9 mouse cellular contexts compared by ENCODE assay signal in genomic region chr1:85928688-85929065, GRCm38 (mm10). TPM values are rescaled to one million over a fixed set of nuclear protein-coding genes. Genes with fewer than 3 reads are reported as not detected.
A peak's percentile ranks its signal among the peaks of the same experiment; 100 is the strongest.
DNase-seq lines count a peak whose midpoint lies in the region; ATAC-seq and TF ChIP-seq lines count a peak whose summit lies in the region.
"Had no signal": no experiment of that assay in that cellular context is flagged by ENCODE, and none has a peak within 500 bp of the region (broad histone marks: within the 10 kb centered on the region; RNA-seq: fewer than 3 reads in every experiment).

No protein-coding gene starts in this region.

- no peak overlapping the region for H3K27ac ChIP-seq in lung, embryonic 16.5 days (ENCODE audit: low read length)
- no peak overlapping the region for H3K27ac ChIP-seq in lung, postnatal 0 days (ENCODE audit: low read length)
- H3K27ac ChIP-seq in hindbrain, embryonic 10.5 days: peak overlapping the region; percentile 69
- peak overlapping the region; percentile 88 for H3K27ac ChIP-seq in midbrain, embryonic 14.5 days (replicated peaks; ENCODE audit: low read depth, low read length)
- H3K27ac ChIP-seq: liver, embryonic 15.5 days had no signal

- H3K36me3 ChIP-seq in lung, embryonic 16.5 days (ENCODE audit: control insufficient read depth, insufficient read depth, low read length): no peaks in the 10 kb centered on the region
- H3K36me3 ChIP-seq in lung, postnatal 0 days (ENCODE audit: insufficient read depth, low read length): no peaks in the 10 kb centered on the region
- no peaks in the 10 kb centered on the region for H3K36me3 ChIP-seq in hindbrain, embryonic 10.5 days
- no peaks in the 10 kb centered on the region for H3K36me3 ChIP-seq in midbrain, embryonic 14.5 days (ENCODE audit: control insufficient read depth, insufficient read depth, low read length)
- H3K36me3 ChIP-seq: liver, embryonic 15.5 days had no signal

- WGBS in lung, embryonic 16.5 days: 76% methylated on average over 4 of the region's 4 CpGs
- 66% methylated on average over 4 of the region's 4 CpGs for WGBS in lung, postnatal 0 days
- WGBS in hindbrain, embryonic 10.5 days: 73% methylated on average over 4 of the region's 4 CpGs
- WGBS in midbrain, embryonic 14.5 days: 55% methylated on average over 4 of the region's 4 CpGs

- H3K9me3 ChIP-seq in lung, embryonic 16.5 days (ENCODE audit: control insufficient read depth, low read length): no peaks in the 10 kb centered on the region
- no peaks in the 10 kb centered on the region for H3K9me3 ChIP-seq in lung, postnatal 0 days (ENCODE audit: low read length)
- H3K9me3 ChIP-seq in hindbrain, embryonic 10.5 days: no peaks in the 10 kb centered on the region
- H3K9me3 ChIP-seq in midbrain, embryonic 14.5 days (ENCODE audit: control insufficient read depth, low read length): no peaks in the 10 kb centered on the region
- H3K9me3 ChIP-seq: liver, embryonic 15.5 days had no signal

- TF ChIP-seq CTCF in lung, postnatal 0 days (IDR thresholded peaks at IDR 0.05): no peak

- no peaks in the 10 kb centered on the region for H3K27me3 ChIP-seq in lung, embryonic 16.5 days (ENCODE audit: control insufficient read depth, insufficient read depth, low read depth, low read length)
- no peaks in the 10 kb centered on the region for H3K27me3 ChIP-seq in lung, postnatal 0 days (replicated peaks; ENCODE audit: insufficient read depth, low read length)
- no peaks in the 10 kb centered on the region; the same call in 1 of the 2 replicates for H3K27me3 ChIP-seq in hindbrain, embryonic 10.5 days (ENCODE audit: insufficient read depth, poor library complexity, severe bottlenecking)
- H3K27me3 ChIP-seq in midbrain, embryonic 14.5 days (ENCODE audit: control insufficient read depth, insufficient read depth, low read length): no peaks in the 10 kb centered on the region
- H3K27me3 ChIP-seq: liver, embryonic 15.5 days had no signal

- no peak overlapping the region for H3K9ac ChIP-seq in lung, embryonic 16.5 days (ENCODE audit: low read length)
- no peak overlapping the region for H3K9ac ChIP-seq in lung, postnatal 0 days (replicated peaks; ENCODE audit: low read depth)
- H3K9ac ChIP-seq in midbrain, embryonic 14.5 days (replicated peaks; ENCODE audit: low read length): 0 out of 2 replicates have a peak overlapping the region, but pooled peaks have one; percentile 1
- H3K9ac ChIP-seq: liver, embryonic 15.5 days had no signal

- TF ChIP-seq EP300 in lung, postnatal 0 days (IDR thresholded peaks at IDR 0.05): no peak

- H3K4me3 ChIP-seq in lung, embryonic 16.5 days (ENCODE audit: low read length): no peak overlapping the region
- H3K4me3 ChIP-seq in lung, postnatal 0 days (ENCODE audit: low read depth, low read length): no peak overlapping the region
- H3K4me3 ChIP-seq in hindbrain, embryonic 10.5 days: no peak overlapping the region
- no peak overlapping the region for H3K4me3 ChIP-seq in midbrain, embryonic 14.5 days (replicated peaks; ENCODE audit: low read depth, low read length)
- H3K4me3 ChIP-seq: liver, embryonic 15.5 days had no signal

- peaks cover 10% of the 10 kb centered on the region for H3K4me1 ChIP-seq in lung, embryonic 16.5 days (replicated peaks; ENCODE audit: control insufficient read depth, insufficient read depth, low read length)
- no peaks in the 10 kb centered on the region for H3K4me1 ChIP-seq in lung, postnatal 0 days (ENCODE audit: insufficient read depth, low read depth, low read length)
- peaks cover 45% of the 10 kb centered on the region for H3K4me1 ChIP-seq in hindbrain, embryonic 10.5 days (replicated peaks)
- H3K4me1 ChIP-seq in midbrain, embryonic 14.5 days (ENCODE audit: control insufficient read depth, insufficient read depth, low read length): peaks cover 42% of the 10 kb centered on the region

- no peak overlapping the region for H3K4me2 ChIP-seq in lung, embryonic 16.5 days (ENCODE audit: low read depth, low read length)
- no peak overlapping the region for H3K4me2 ChIP-seq in lung, postnatal 0 days (replicated peaks; ENCODE audit: low read depth, low read length)
- H3K4me2 ChIP-seq in midbrain, embryonic 14.5 days (ENCODE audit: low read length): peak overlapping the region; percentile 23
- H3K4me2 ChIP-seq: liver, embryonic 15.5 days had no signal

- ATAC-seq in lung, embryonic 16.5 days (ENCODE audit: low read depth): 0 out of 2 replicates have a peak, but pooled peaks have one; percentile 15
- no peak for ATAC-seq in lung, postnatal 0 days
- peak; percentile 5 for ATAC-seq in midbrain, embryonic 14.5 days (ENCODE audit: low FRiP score, low TSS enrichment)

- no peak for DNase-seq in lung, postnatal 0 days (ENCODE audit: low spot score)
- DNase-seq in hindbrain, embryonic 10.5 days (ENCODE audit: low spot score): no peak
- no peak for DNase-seq in midbrain, embryonic 14.5 days
- DNase-seq in embryo, embryonic 10 days (ENCODE audit: low spot score): no peak
- DNase-seq in B cell, adult 2 months: no peak
- DNase-seq in cerebellum, adult 9-10 months: no peak

RNA-seq across cellular contexts. Expression of gene 4933407L21Rik, which starts 0.4 kb away (rescaled TPM):
- 0.25 and 0.39 TPM in 2 replicates for polyA plus RNA-seq in lung, embryonic 16.5 days (2015; fragmentation: Nextera tagmentation; extraction: Ambion mirVana)
- 0.11 and 0.30 TPM in 2 replicates for polyA plus RNA-seq in lung, postnatal 0 days (2015; fragmentation: Nextera tagmentation; extraction: Ambion mirVana)
- polyA plus RNA-seq in hindbrain, embryonic 10.5 days (2016; fragmentation: Nextera tagmentation; extraction: Ambion mirVana): 0.43 and 0.51 TPM in 2 replicates
- polyA plus RNA-seq in midbrain, embryonic 14.5 days (2014; fragmentation: Nextera tagmentation; extraction: Ambion mirVana): 6.9 and 7.5 TPM in 2 replicates
- polyA plus RNA-seq: heart, postnatal 0 days; liver, embryonic 15.5 days had no signal

RNA-seq across cellular contexts. Expression of gene Gpr55, which starts 32.1 kb away (rescaled TPM):
- polyA plus RNA-seq in lung, embryonic 16.5 days (2015; fragmentation: Nextera tagmentation; extraction: Ambion mirVana): 0.05 TPM in 1 of 2 replicates, not detected in the other
- polyA plus RNA-seq in lung, postnatal 0 days (2015; fragmentation: Nextera tagmentation; extraction: Ambion mirVana): 0.14 and 0.26 TPM in 2 replicates
- polyA plus RNA-seq in hindbrain, embryonic 10.5 days (2016; fragmentation: Nextera tagmentation; extraction: Ambion mirVana): not detected in 2 replicates
- polyA plus RNA-seq in midbrain, embryonic 14.5 days (2014; fragmentation: Nextera tagmentation; extraction: Ambion mirVana): 0.05 and 0.11 TPM in 2 replicates
- polyA plus RNA-seq: heart, postnatal 0 days had no signal

RNA-seq across cellular contexts. Expression of gene Itm2c, which starts 34.6 kb away (rescaled TPM):
- polyA plus RNA-seq in lung, embryonic 16.5 days (2015; fragmentation: Nextera tagmentation; extraction: Ambion mirVana): 210 and 215 TPM in 2 replicates
- polyA plus RNA-seq in lung, postnatal 0 days (2015; fragmentation: Nextera tagmentation; extraction: Ambion mirVana): 221 and 244 TPM in 2 replicates
- 146 and 151 TPM in 2 replicates for polyA plus RNA-seq in hindbrain, embryonic 10.5 days (2016; fragmentation: Nextera tagmentation; extraction: Ambion mirVana)
- polyA plus RNA-seq in midbrain, embryonic 14.5 days (2014; fragmentation: Nextera tagmentation; extraction: Ambion mirVana): 136 and 176 TPM in 2 replicates

Comparison
In these comparisons a context has a peak if more than half of its experiments do, and no peak if none do; other contexts are left out.
1. H3K27ac ChIP-seq: peak in hindbrain, embryonic 10.5 days (single experiment) and midbrain, embryonic 14.5 days (single experiment); none in lung, embryonic 16.5 days (single experiment) and lung, postnatal 0 days (single experiment).